Mouse (Mus musculus) gastrocnemius, adult 2 months (tissue): ENCODE data around the gene Agfg1. TPM values are rescaled to one million over a fixed set of nuclear protein-coding genes. Genes with fewer than 3 reads are reported as not detected.
A peak's percentile ranks its signal among the peaks of the same experiment; 100 is the strongest.

Source experiments
- DNase-seq: peaks from one replicate; pipeline ENCODE4 v3.0.0; 2022
- H3K27ac ChIP-seq: fragments of 200-600 bp; 2 replicates; pipeline ENCODE4 v1.8.1; 2022; ENCODE audit warnings: mild to moderate bottlenecking
- H3K4me3 ChIP-seq: fragments of 200-600 bp; 2 replicates; pipeline ENCODE4 v1.8.1; 2022; ENCODE audit warnings: mild to moderate bottlenecking, moderate library complexity
- CTCF ChIP-seq: fragments of 200-600 bp; IDR thresholded peaks from 2 replicates; pipeline ENCODE4 v1.8.1; 2022; ENCODE audit warnings: antibody characterized with exemption, mild to moderate bottlenecking, moderate library complexity
- intact Hi-C: fragments of 180-260 bp; cut with DNase I; formaldehyde crosslinking; loops from one replicate; pipeline ENCODE4 v1.15.1; 2025
- total RNA-seq, 2 experiments: library from RNA; stranded (reverse); gene quantifications; 2 replicates each; pipeline ENCODE4 v1.2.3; 2021

The Agfg1 gene
- total RNA-seq, 2 experiments from 2014 or later, result 24.6 to 27.7 TPM

DNA sequence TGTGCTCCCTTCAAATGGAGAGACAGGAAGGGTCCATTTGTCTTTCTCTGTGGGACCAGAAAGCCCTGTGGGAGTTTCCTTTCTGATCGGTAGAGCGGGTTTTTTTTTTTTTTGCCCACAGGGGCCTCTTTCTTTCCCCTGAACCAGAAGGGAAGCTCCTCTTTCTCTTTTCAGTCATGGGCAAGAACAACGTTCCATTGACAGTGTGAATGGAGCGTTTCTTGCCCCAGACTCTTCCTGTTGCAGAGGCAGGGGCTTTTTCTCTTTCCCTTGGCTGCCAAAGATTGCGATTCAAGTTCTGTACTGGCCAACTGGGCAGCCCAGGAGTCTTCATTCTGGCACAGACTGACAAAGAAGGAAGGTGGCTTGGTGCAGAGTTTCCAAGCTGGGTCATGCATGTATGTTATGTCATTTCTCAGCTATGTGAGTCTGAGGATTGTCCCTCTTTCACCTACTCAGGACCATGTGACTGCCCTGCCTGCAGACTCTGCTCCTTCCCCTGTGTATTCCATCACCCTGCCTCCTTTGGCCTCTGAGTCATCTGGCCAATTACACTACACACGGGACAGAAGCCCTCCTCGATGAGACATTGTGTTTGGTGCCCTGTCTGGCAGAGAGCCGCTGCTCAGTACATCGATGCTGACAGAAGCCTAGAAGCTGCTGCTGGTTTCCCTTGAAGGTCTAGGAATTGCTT lies 7.6 kb upstream of the Agfg1 start:
- intact Hi-C loops, result no loop called here
- no peak overlapping the region for H3K27ac ChIP-seq
- no peak overlapping the region for H3K4me3 ChIP-seq
- TF ChIP-seq CTCF, result no peak
- DNase-seq, result no peak

DNA sequence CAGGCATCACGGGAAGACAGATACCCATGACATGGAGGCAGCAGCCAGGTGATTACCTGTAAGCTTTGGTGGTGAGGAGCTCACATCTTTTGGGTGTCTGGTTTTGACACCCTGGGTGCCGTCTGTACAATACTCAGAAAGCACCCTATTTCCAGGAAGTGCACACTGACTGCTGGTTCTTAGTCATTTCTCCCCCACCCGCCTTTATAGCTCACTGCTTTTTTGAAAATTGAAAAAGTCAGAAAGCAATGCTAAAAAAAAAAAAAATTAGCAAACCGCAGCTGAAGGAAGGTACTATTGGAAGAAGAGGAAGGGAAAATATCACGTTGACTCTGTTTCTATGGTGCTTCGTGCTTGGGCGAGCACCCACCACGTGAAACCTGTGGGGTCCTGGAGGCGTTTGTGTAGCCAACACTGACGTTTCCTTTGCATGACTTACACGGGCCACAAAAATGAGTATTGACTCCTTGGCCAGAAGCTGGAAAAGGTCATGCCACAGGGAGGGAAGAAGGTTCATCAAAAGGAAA lies 6.7 kb upstream of the Agfg1 start:
- intact Hi-C loops, result no loop called here
- TF ChIP-seq CTCF, result no peak
- Histone ChIP-seq H3K4me3 (no peak overlapping the region), H3K27ac (no peak overlapping the region)
- no peak for DNase-seq

DNA sequence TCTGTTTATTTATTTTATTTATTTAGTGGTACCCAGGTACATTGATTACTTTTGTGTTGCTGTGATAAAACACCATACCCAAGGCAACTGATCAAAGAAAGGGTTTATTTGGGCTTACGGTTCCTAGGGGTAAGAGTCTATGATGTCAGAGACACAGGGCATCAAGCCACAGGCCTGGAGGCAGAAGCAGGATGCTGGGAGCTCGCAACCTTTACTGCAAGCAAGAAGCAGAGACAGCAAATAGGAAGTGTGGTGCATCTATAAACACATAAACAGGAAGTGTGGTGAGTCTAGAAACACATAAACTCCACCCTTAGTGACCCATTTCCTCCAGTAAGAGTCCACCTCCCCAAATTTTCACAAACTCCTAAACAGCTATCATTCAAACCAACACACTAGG lies 5.8 kb upstream of the Agfg1 start:
- TF ChIP-seq CTCF, result no peak
- no peak for DNase-seq
- no peak overlapping the region for H3K4me3 ChIP-seq
- no peak overlapping the region for H3K27ac ChIP-seq
- intact Hi-C loops, result no loop called here

DNA sequence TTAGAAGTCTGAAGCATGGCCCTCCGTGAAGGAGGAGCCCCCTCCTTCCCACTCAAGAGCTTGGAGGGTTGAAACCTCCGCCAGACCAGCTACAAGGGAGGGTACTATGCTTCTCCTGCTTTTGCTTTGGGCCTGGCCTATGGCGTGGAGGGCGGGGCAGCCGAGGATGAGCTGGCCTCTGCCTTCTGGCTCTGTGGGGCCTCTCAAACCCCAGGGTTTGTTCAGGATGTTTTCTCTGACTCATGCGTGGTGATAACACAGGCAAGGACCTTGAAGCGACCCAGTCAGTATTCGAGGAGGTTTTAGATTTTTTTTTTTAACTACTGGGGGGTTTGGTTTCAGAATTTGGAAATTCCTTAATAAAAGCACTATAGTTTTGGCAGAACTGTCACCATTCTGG lies 4.7 kb upstream of the Agfg1 start:
- no peak for TF ChIP-seq CTCF
- no peak overlapping the region for H3K27ac ChIP-seq
- intact Hi-C loops, result no loop called here
- H3K4me3 ChIP-seq, result no peak overlapping the region
- peak; percentile 40 for DNase-seq

DNA sequence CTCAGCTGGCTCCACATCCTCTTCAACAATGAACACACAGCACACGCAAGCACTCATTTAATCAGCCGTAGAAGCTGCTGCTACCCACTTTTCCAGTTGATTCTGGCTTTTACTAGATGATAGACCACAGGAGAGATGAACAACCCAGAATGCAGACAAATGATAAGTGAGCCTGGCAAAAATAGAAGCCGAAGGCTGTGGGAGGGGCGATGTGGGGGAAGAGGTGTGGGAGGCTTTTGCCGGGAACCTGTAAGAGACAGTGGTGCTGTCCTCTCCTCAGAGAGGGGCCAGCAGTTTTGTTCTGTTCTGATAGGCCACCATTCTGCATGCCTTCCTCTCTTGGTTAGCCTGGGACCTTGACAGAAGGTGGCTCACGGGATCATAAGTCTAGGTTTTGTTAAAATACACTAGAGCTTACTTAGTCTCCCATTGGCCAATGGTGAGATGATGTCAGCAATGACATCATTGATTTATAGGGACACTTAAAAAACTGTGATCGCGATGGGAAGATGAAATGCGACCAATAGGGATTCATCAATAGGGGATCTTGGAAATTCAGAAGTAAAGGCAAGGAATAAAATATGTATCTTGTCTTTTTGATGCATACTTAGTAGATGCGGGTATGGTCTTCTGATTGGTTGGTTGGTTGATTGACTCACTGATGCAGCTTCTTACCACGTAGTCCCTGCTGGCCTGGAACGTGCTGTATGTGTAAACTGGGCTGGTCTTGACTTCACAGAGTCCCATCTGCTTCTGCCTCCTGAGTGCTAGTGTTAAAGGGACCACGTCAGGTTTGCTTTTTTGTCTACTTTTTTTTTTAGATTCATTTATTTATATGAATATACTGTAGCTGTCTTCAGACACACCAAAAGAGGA lies 2.7 kb upstream of the Agfg1 start:
- Histone ChIP-seq H3K27ac (no peak overlapping the region), H3K4me3 (no peak overlapping the region)
- TF ChIP-seq CTCF, result no peak
- intact Hi-C loops, result loop anchor here (5.0 kb wide), 1 partner anchor 51 kb away; no protein-coding TSS in a partner anchor
- DNase-seq, result no peak

DNA sequence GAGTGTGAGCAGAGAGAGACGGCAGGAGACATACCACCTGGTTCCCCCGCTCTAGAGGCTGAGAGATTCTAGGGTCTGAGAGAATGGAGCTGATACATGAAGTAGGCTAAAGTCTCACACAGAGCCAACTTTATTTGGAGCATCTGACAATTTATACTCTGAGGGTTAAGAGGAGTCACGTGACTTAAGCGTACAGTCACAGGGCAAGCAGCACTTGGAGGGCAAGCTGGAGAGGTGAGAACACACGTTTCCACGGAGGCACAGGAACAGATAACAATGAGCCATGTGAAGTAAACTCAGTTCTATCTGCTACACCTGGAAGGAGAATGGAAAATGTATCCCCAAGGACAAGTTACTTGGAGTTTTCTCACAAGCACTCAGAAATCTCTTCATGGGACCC lies 1.7 kb upstream of the Agfg1 start:
- intact Hi-C loops, result loop anchor here (5.0 kb wide), 1 partner anchor 50 kb away; no protein-coding TSS in a partner anchor
- Histone ChIP-seq H3K4me3 (no peak overlapping the region), H3K27ac (no peak overlapping the region)
- DNase-seq, result no peak
- no peak for TF ChIP-seq CTCF

DNA sequence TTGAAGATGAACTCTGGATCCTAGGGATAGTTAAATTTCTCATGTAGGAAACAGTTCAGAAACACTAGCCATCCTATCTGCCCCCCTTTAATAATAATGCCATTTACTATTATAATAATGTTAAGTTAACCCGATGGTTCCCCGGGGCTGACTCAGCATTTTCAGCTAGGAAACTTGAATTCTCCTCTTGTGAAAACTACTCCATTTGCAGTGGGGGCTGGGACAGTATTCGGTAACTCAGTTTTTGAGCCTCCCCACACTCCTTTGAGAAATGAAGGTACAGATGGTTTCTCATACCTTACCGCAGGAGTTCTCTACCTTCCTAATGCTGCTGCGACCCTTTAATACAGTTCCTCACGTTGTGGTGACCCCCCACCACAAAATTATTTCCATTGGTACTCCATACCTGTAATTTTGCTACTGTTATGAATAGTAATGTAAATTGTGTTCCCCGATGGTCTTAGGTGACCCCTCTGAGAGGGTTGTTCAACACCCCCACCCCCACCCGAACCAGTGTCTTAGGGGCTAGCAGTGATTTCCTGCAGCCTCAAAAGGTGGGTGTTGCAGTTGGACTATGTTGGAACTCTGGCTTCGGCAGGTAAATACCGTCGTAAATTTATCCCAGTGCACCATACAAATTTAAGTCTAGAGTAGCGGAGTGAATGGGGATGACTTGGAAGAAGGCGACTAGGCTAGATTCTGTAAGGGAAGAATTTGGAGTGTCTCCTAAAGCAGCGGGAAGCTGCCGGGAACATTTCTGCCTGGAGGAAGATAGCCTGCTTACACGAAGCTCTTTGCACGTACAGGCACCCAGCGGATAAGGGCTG lies 601 bp upstream of the Agfg1 start:
- Histone ChIP-seq H3K4me3 (peak overlapping the region; percentile 99), H3K27ac (peak overlapping the region; percentile 91)
- intact Hi-C loops, result loop anchor here (5.0 kb wide), 1 partner anchor 49 kb away; no protein-coding TSS in a partner anchor
- TF ChIP-seq CTCF, result no peak
- DNase-seq, result no peak

DNA sequence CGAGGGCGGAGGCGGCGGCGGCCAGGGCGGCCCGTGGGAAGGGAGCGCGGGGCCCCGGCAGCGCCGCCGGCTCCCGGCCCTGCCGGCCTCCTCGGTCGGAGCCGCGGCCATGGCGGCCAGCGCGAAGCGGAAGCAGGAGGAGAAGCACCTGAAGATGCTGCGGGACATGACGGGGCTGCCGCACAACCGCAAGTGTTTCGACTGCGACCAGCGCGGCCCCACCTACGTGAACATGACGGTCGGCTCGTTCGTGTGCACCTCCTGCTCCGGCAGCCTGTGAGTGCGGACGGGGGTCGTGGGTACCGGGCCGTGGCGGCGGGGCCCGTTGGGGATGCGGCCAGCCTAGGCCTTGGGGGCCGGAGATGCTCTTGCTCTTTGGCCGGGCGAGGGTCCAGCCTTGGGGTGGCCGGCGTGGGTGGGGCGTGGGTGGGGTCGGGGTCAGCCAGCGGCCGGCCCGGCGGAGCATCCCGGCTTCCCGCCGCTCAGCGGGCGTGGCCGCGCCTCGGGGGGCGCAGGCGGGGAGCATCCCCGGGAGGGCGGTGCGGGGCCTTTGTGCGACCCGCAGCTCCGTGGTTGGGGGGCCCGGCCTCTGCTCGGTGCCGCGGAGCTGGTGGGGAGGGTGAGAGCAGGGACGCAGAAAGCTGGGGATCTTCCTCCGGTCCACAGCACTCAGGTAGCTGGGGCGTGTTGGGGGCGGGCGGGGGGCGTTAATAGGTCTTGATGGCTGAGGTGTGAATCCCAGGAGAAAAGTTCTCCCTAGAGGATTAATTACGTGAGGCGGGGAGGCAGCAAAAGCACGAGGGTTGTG lies 535 bp downstream of the Agfg1 start:
- intact Hi-C loops, result loop anchor here (5.0 kb wide), 1 partner anchor 47 kb away; no protein-coding TSS in a partner anchor
- Histone ChIP-seq H3K4me3 (peak overlapping the region; percentile 99), H3K27ac (peak overlapping the region; percentile 91)
- DNase-seq, result peak; percentile 75
- no peak for TF ChIP-seq CTCF

DNA sequence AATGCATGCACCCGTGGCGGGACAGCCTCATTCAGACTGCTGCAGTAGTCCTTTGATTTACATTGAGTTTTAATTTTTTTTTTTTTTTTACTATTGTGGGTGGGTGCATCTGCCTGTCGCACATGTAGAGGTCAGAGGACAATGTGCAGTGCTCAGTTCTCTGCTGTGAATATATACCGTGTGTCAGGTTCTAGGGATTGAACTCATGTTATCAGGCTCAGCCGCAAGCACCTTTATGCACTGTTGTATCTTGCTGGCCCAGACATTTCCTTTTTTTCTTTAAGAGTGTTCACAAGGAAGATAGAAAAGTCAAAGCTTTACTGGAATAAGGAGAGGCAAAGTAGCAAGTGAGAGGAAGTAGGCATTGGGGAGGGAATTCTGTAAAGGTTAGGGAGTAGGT lies 16.4 kb downstream of the Agfg1 start:
- intact Hi-C loops, result no loop called here
- no peak for TF ChIP-seq CTCF
- no peak for DNase-seq
- Histone ChIP-seq H3K4me3 (no peak overlapping the region), H3K27ac (no peak overlapping the region)

DNA sequence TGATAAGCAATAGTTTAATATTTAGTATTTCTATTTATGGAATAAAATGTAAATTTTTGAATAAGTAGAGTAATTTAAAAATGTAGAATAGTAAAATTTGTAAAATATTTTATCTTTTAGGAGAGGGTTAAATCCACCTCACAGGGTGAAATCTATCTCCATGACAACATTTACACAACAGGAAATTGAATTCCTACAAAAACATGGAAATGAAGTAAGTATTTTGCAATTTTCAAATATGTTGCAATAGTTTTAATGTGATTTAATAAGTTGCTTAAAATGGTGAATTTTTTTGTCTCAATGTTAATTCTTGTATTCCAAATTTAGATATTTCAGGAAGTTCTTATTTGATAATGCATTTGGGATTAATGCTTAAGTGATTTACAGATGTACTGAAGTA lies 19.0 kb downstream of the Agfg1 start:
- intact Hi-C loops, result no loop called here
- no peak for DNase-seq
- H3K27ac ChIP-seq, result peak overlapping the region; percentile 38
- H3K4me3 ChIP-seq, result no peak overlapping the region
- TF ChIP-seq CTCF, result no peak

DNA sequence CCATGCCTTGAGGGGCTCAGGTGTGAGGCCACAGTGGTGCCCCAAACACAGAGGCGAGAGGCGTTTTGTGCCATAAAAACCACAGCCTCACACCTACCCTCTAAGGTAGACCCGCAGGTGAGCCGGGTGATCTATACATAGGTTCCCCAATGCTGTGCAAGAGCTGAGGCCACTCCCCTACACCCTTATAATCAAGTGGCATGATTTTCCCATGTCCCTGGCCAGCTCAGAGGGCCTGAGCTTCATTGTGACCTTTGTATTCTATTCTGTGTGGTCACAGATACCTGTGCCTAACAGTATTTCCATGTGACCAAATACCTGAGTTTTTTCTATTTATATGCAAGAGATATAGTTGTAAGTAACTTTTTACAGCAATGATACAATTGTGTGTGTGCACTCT lies 21.1 kb downstream of the Agfg1 start:
- intact Hi-C loops, result no loop called here
- H3K4me3 ChIP-seq, result no peak overlapping the region
- TF ChIP-seq CTCF, result no peak
- no peak overlapping the region for H3K27ac ChIP-seq
- DNase-seq, result no peak

DNA sequence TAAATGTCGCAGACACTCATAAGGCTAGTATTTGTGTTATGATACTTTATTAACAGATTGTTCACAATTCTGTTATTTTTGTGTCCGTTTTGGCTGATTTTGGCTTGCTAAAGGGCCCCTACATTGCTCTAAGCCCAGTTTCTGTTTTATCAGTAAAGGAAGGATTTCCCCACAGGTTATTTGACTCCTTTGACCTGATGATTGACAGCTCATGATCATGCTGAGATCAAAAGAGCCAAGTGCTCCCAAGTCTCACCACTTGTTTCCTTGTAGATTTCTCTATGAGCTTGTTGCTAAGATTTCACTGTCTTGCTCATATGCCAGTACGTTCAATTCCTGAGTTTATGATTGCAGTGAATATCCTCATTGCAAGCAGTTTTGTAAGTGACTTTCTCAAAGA lies 30.9 kb downstream of the Agfg1 start:
- Histone ChIP-seq H3K27ac (no peak overlapping the region), H3K4me3 (no peak overlapping the region)
- intact Hi-C loops, result no loop called here
- TF ChIP-seq CTCF, result no peak
- no peak for DNase-seq
